Mouse (Mus musculus) stomach, postnatal 0 days (tissue): ENCODE results near the gene Csrp2.

Experiments used
- CTCF ChIP-seq: IDR thresholded peaks from 2 replicates; pipeline ENCODE4 v1.5.1; 2016; ENCODE audit warnings: antibody characterized with exemption, low read depth, mild to moderate bottlenecking, moderate library complexity
- EP300 ChIP-seq: optimal IDR thresholded peaks from 2 replicates; pipeline ENCODE3; 2016; ENCODE audit warnings: antibody characterized with exemption

GRCm38 (mm10) chr10:110951112-110951511, 31.5 kb downstream of the Csrp2 start:
- TF ChIP-seq CTCF (no peak), EP300 (no peak)
